Mouse (Mus musculus) liver, embryonic 14.5 days (tissue): ENCODE results near the gene Gfy. TPM values are rescaled to one million over a fixed set of nuclear protein-coding genes. Genes with fewer than 3 reads are reported as not detected.

Source experiments
- ATAC-seq: fragments of 200-750 bp; cut with Nextera tagmentation; 2 replicates; pipeline ENCODE4 v1.8.0; 2017; ENCODE audit warnings: moderate number of reproducible peaks, mild to moderate bottlenecking, moderate library complexity; ENCODE audit not compliant: insufficient read depth
- DNase-seq, 3 experiments: peaks; one replicate each; pipeline ENCODE4 v3.0.0-alpha.2; 2012 to 2013; ENCODE audit warnings: low read depth in 3 of 3, low spot score in 3 of 3
- H3K27ac ChIP-seq: fragments of 300-500 bp; sonication (generic); 2 replicates; pipeline ENCODE4 v1.5.1; 2014; ENCODE audit warnings: moderate library complexity, mild to moderate bottlenecking, control low read depth, inconsistent platforms
- H3K27me3 ChIP-seq: fragments of 300-500 bp; sonication (generic); 2 replicates; pipeline ENCODE4 v1.6.1; 2014; ENCODE audit warnings: mild to moderate bottlenecking, low read length, moderate library complexity; ENCODE audit not compliant: control insufficient read depth, insufficient read depth
- H3K36me3 ChIP-seq: fragments of 300-500 bp; sonication (generic); replicated peaks from 2 replicates; pipeline ENCODE4 v1.6.1; 2014; ENCODE audit warnings: low read depth; ENCODE audit not compliant: control insufficient read depth, insufficient read depth
- H3K4me1 ChIP-seq, 2 experiments: fragments of 200-500 bp in 1 of 2; fragments of 300-500 bp in 1 of 2; sonication (generic) in 1 of 2; replicated peaks; 2 replicates each; pipeline ENCODE4 v1.6.1; 2012 to 2014; ENCODE audit warnings: antibody characterized with exemption in 1 of 2, inconsistent platforms in 1 of 2, low read length in 1 of 2; ENCODE audit not compliant: control insufficient read depth in 2 of 2, insufficient read depth in 2 of 2
- H3K4me2 ChIP-seq: fragments of 300-500 bp; sonication (generic); 2 replicates; pipeline ENCODE4 v1.6.1; 2014; ENCODE audit warnings: low read depth, mild to moderate bottlenecking, control low read depth, moderate library complexity
- H3K4me3 ChIP-seq, 2 experiments: fragments of 200-500 bp in 1 of 2; fragments of 300-500 bp in 1 of 2; sonication (generic) in 1 of 2; 2 replicates each; pipeline ENCODE4 v1.5.1; 2012 to 2014; ENCODE audit warnings: low read depth in 2 of 2, low read length in 2 of 2, mild to moderate bottlenecking in 2 of 2, control low read depth in 1 of 2, inconsistent platforms in 1 of 2, moderate library complexity in 1 of 2; ENCODE audit not compliant: insufficient read depth in 1 of 2
- H3K9ac ChIP-seq: fragments of 300-500 bp; sonication (generic); replicated peaks from 2 replicates; pipeline ENCODE4 v1.6.1; 2014; ENCODE audit warnings: mild to moderate bottlenecking, control low read depth, moderate library complexity
- H3K9me3 ChIP-seq: fragments of 300-500 bp; sonication (generic); 2 replicates; pipeline ENCODE4 v1.6.1; 2016; ENCODE audit warnings: low read length, mixed read lengths; ENCODE audit not compliant: control insufficient read depth
- CTCF ChIP-seq: IDR thresholded peaks from 2 replicates; pipeline ENCODE4 v1.5.1; 2016; ENCODE audit warnings: antibody characterized with exemption, low read depth, control low read depth
- EP300 ChIP-seq: IDR thresholded peaks from 2 replicates; pipeline ENCODE4 v1.6.1; 2016; ENCODE audit warnings: antibody characterized with exemption, low read depth
- WGBS: fragments of 180-500 bp; shearing (Covaris S2); extraction: QIAGEN DNeasy Blood & Tissue Kit; methylation state at CpG from one replicate; pipeline ENCODE4 v1.1.7; 2014; ENCODE audit not compliant: insufficient replicate concordance; 5-methylcytosine and 5-hydroxymethylcytosine counted together
- polyA plus RNA-seq, 2 experiments: library from polyadenylated mRNA; depleted of rRNA in 1 of 2; stranded (reverse) in 1 of 2; unstranded in 1 of 2; fragments of >200 nt; fragmentation: Nextera tagmentation in 1 of 2; extraction: Ambion mirVana in 1 of 2; gene quantifications; 2 replicates each; pipeline versions ENCODE4 v1.2.1 to v1.2.3; 2012 to 2014

Gene Gfy
- polyA plus RNA-seq, 2 experiments, result not detected

DNA sequence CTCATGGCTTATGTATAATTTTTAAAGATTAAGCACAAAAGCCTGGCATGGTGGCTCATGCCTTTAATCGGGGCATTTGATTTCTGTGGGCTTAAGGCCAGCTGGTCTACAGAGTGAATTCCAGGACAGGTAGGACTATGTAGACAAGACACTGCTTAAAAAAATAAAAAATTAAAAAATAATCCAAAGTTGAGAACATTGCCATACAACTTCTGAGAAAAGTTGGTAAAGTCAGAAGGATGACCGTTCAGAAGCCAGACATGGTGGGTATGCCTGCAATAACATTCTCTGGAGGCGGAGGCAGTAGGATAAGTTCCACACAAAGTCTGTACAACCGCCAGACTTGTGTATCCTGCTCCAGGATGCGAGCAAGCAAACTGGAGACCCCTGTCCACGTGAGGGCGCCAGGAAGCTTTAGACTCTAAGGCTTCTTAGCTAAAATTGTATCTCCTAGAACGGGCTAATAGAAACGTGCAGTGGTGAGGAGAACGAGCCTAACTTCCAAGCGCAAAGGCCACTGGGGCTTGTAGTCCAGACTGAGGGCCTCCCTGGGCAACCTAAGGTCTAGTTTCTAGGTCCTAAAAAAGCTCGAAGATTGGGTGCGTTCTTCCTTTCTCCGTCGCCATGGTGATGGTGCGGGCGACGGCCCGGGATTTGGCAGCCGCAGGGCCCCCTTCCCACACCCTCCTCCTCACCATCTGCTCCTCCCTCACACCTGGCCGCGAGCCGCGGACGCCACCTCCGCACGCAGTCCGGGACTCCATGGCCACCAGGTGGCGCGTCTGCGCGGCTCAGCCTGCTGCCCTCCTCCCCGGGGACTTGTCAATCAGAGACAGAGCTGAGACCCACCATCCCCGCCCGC is 17.5 kb downstream of the Gfy start:
- peak; percentile 79 for ATAC-seq
- Histone ChIP-seq H3K36me3 (no peaks in the 10 kb centered on the region), H3K4me3 (peak overlapping the region; percentile 39), H3K27me3 (peaks cover 46% of the 10 kb centered on the region), H3K4me1 (peaks cover 2 to 3% of the 10 kb centered on the region in 2 experiments; a peak in 1 of 4 replicates), H3K27ac (no peak overlapping the region), H3K4me2 (peak overlapping the region; percentile 67), H3K9me3 (no peaks in the 10 kb centered on the region), H3K9ac (no peak overlapping the region)
- TF ChIP-seq CTCF (peak; percentile 93), EP300 (no peak)
- WGBS, result 4% methylated on average over 35 of the region's 35 CpGs
- DNase-seq, result peak in 2 of 3 experiments; percentile 52 to 59

DNA sequence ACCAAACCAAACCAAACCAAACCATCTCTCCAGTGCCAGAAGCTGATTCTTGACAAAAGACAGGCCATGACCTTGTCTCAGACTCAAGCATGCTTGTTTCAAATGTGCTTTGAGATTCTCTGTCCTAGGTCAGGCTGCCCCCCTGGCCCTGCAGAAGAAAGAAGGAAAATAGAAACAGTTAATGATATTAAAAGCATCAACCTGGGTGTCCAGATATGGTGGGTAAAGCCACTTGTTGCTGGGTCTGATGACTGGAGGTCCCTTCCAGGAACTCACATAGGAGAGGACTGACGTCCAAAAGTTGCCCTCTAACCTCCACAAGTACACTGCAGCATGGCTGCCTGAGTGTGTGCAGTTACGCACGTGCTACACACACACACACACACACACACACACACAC is 18.5 kb downstream of the Gfy start:
- Histone ChIP-seq H3K9ac (no peak overlapping the region), H3K9me3 (no peaks in the 10 kb centered on the region), H3K4me2 (no peak overlapping the region), H3K4me3 (no peak overlapping the region), H3K4me1 (peaks cover 2 to 3% of the 10 kb centered on the region in 2 experiments; a peak in 1 of 4 replicates), H3K36me3 (no peaks in the 10 kb centered on the region), H3K27me3 (peaks cover 36% of the 10 kb centered on the region), H3K27ac (no peak overlapping the region)
- TF ChIP-seq CTCF (no peak), EP300 (no peak)
- 71% methylated on average over 3 of the region's 3 CpGs for WGBS
- no peak for ATAC-seq
- DNase-seq, result no peak

DNA sequence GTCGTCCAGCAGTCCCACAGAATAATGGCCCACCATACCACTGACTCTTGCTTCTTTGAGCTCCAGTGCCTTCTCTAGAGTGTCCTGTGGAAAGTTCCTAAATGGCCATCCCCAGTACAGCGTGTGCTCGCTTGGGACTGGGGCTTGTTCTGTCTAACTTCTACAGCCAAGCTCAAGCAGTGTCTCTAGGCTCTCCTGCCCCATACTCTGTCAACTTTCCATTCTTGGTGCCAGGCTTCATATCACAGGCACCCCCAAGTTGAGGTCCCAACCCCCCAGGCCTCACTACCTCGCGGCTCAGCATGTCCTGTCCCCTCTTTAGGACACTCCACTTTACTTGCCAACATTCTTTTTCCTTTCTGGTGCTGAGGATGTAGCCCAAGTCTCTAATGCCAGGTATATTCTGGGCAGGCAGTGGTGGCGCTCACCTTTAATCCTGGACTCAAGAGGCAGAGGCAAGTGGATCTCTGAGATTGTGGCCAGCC is 19.0 kb downstream of the Gfy start:
- peaks cover 2 to 3% of the 10 kb centered on the region in 2 experiments; a peak in 1 of 4 replicates for H3K4me1 ChIP-seq
- WGBS, result 70% methylated on average over 6 of the region's 6 CpGs
- no peak for DNase-seq
- no peak overlapping the region for H3K4me2 ChIP-seq
- H3K9me3 ChIP-seq, result no peaks in the 10 kb centered on the region
- no peak overlapping the region for H3K9ac ChIP-seq
- no peak overlapping the region for H3K4me3 ChIP-seq
- H3K36me3 ChIP-seq, result no peaks in the 10 kb centered on the region
- no peak for TF ChIP-seq CTCF
- TF ChIP-seq EP300, result no peak
- H3K27ac ChIP-seq, result no peak overlapping the region
- ATAC-seq, result no peak
- peaks cover 31% of the 10 kb centered on the region for H3K27me3 ChIP-seq

DNA sequence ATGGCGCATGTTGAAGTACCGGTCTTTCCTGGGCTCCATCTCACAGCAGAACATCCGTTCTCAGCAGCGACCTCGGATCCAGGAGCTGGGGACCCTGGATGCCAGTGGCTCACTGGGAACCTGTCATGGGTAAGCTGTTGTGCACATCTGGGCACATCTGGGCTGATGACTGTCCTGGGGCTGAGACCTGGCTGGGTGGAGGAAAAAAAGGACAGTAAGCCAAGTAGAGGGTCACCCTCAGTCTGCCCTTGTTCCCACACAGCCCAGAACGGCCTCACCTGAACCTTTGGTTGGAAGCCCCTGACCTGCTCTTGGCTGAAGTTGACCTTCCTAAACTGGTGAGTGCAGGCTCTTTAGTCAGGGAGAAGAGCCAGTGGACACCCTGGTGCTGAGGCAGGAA is 20.4 kb downstream of the Gfy start:
- 85% methylated on average over 6 of the region's 6 CpGs for WGBS
- Histone ChIP-seq H3K4me3 (no peak overlapping the region), H3K4me2 (no peak overlapping the region), H3K4me1 (peaks cover 3 to 5% of the 10 kb centered on the region in 2 experiments; a peak in 2 of 4 replicates), H3K27me3 (peaks cover 17% of the 10 kb centered on the region), H3K36me3 (no peaks in the 10 kb centered on the region), H3K9ac (no peak overlapping the region), H3K27ac (no peak overlapping the region), H3K9me3 (no peaks in the 10 kb centered on the region)
- no peak for ATAC-seq
- TF ChIP-seq CTCF (no peak), EP300 (no peak)
- no peak for DNase-seq

DNA sequence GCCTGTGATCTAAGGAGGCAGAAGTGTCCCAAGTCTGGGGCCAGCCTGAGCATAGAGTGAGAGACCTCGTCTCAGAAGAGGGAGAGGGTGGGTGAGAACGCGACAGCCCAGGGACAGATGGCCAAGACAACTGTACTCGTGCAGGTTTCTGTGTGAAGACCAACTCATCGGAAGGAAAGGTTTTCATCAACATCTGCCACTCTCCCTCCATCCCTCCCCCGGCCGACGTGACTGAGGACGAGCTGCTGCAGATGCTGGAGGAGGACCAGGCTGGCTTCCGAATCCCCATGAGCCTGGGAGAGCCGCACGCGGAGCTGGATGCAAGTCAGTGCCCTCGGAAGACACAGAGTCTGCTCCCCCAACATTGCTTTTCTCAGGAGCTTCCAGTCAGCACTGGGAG is 21.9 kb downstream of the Gfy start:
- Histone ChIP-seq H3K4me2 (no peak overlapping the region), H3K4me1 (peaks cover 6 to 12% of the 10 kb centered on the region in 2 experiments; a peak in 3 of 4 replicates), H3K27me3 (peaks cover 2% of the 10 kb centered on the region), H3K9me3 (no peaks in the 10 kb centered on the region), H3K27ac (no peak overlapping the region), H3K4me3 (no peak overlapping the region), H3K36me3 (no peaks in the 10 kb centered on the region), H3K9ac (no peak overlapping the region)
- ATAC-seq (no peak), DNase-seq (no peak)
- TF ChIP-seq EP300 (no peak), CTCF (no peak)
- 79% methylated on average over 14 of the region's 14 CpGs for WGBS
